Mouse (Mus musculus): ENCODE results near the gene Las1l.

DNA sequence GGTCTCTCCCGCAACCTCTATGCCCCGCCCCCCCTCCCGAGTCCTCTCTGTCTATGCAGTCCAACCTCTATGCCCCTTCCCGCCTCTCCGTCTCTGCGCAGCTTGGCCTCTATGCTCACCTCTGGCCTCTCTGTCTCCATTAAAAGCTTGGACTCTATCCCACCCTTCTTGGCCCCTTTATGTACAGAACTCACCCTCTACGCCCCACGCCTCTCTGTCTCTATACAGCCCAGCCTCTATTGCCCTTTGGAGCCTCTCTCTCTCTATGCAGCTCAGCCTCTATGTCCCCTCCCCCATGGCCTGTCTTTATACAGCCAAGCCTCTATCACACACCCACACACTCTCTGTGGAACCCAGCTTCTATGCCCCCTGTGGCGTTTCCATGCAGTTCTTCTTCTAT, 13.2 kb upstream of the Las1l start:
- no peak for TF ChIP-seq EP300 (IDR thresholded peaks at IDR 0.05)
- no peak for TF ChIP-seq CTCF (IDR thresholded peaks at IDR 0.05)

Measured in lung, postnatal 0 days (tissue).